Mouse (Mus musculus) adrenal gland, adult 8-10 months (tissue): Measurements from ENCODE around the gene Mybpc2. TPM values are rescaled to one million over a fixed set of nuclear protein-coding genes. Genes with fewer than 3 reads are reported as not detected.

Experiments used
- DNase-seq: peaks from one replicate; pipeline ENCODE4 v3.0.0; 2022
- total RNA-seq, 4 experiments: library from RNA; stranded (reverse); gene quantifications; 2 replicates each; pipeline ENCODE4 v1.2.4; 2022

Mybpc2 gene
- total RNA-seq, 4 experiments from 2014 or later: 0.07 to 0.08 TPM; not detected in 2

GRCm38 (mm10) chr7:44523056-44523455 lies 1.4 kb downstream of the Mybpc2 start:
- DNase-seq: no peak

- no peak for DNase-seq
Observed at GRCm38 (mm10) chr7:44521710-44522109, 2.7 kb downstream of the Mybpc2 start.

GRCm38 (mm10) chr7:44520990-44521389 lies 3.5 kb downstream of the Mybpc2 start:
- DNase-seq: no peak

- DNase-seq: no peak
Observed at GRCm38 (mm10) chr7:44519240-44519913, 5.1 kb downstream of the Mybpc2 start.

GRCm38 (mm10) chr7:44507491-44507890 lies 17.0 kb downstream of the Mybpc2 start:
- no peak for DNase-seq

GRCm38 (mm10) chr7:44501563-44502115 lies 22.8 kb downstream of the Mybpc2 start:
- DNase-seq: no peak

- no peak for DNase-seq
Observed at GRCm38 (mm10) chr7:44500046-44500445, 24.4 kb downstream of the Mybpc2 start.

- DNase-seq: no peak
Observed at GRCm38 (mm10) chr7:44498922-44499321, 25.5 kb downstream of the Mybpc2 start.

GRCm38 (mm10) chr7:44497361-44498055 lies 26.9 kb downstream of the Mybpc2 start:
- DNase-seq: no peak

GRCm38 (mm10) chr7:44496771-44497109 lies 27.7 kb downstream of the Mybpc2 start:
- no peak for DNase-seq

- peak; percentile 96 for DNase-seq
Observed at GRCm38 (mm10) chr7:44495992-44496770, 28.3 kb downstream of the Mybpc2 start, which contains the start of the genes Emc10 and Fam71e1. Gene Emc10 (minus strand): TSS chr7:44496529. Gene Fam71e1 (plus strand): TSS chr7:44496581.

GRCm38 (mm10) chr7:44495086-44495485 lies 29.4 kb downstream of the Mybpc2 start:
- no peak for DNase-seq

GRCm38 (mm10) chr7:44494681-44495080 lies 29.8 kb downstream of the Mybpc2 start:
- DNase-seq: no peak

- DNase-seq: no peak
Observed at GRCm38 (mm10) chr7:44492166-44492826, 32.2 kb downstream of the Mybpc2 start.

GRCm38 (mm10) chr7:44491391-44491790 lies 33.1 kb downstream of the Mybpc2 start:
- DNase-seq: no peak

GRCm38 (mm10) chr7:44490281-44490680 lies 34.2 kb downstream of the Mybpc2 start:
- no peak for DNase-seq

- DNase-seq: no peak
Observed at GRCm38 (mm10) chr7:44488545-44488944, 35.9 kb downstream of the Mybpc2 start.

- DNase-seq: no peak
Observed at GRCm38 (mm10) chr7:44487936-44488335, 36.5 kb downstream of the Mybpc2 start.

- no peak for DNase-seq
Observed at GRCm38 (mm10) chr7:44486927-44487575, 37.4 kb downstream of the Mybpc2 start.

- DNase-seq: no peak
Observed at GRCm38 (mm10) chr7:44485572-44486195, 38.8 kb downstream of the Mybpc2 start.

- DNase-seq: no peak
Observed at GRCm38 (mm10) chr7:44484841-44485571, 39.5 kb downstream of the Mybpc2 start.
